Mouse (Mus musculus): ENCODE results near the gene Cstad.
A peak's percentile ranks its signal among the peaks of the same experiment; 100 is the strongest.

The Cstad gene

DNA sequence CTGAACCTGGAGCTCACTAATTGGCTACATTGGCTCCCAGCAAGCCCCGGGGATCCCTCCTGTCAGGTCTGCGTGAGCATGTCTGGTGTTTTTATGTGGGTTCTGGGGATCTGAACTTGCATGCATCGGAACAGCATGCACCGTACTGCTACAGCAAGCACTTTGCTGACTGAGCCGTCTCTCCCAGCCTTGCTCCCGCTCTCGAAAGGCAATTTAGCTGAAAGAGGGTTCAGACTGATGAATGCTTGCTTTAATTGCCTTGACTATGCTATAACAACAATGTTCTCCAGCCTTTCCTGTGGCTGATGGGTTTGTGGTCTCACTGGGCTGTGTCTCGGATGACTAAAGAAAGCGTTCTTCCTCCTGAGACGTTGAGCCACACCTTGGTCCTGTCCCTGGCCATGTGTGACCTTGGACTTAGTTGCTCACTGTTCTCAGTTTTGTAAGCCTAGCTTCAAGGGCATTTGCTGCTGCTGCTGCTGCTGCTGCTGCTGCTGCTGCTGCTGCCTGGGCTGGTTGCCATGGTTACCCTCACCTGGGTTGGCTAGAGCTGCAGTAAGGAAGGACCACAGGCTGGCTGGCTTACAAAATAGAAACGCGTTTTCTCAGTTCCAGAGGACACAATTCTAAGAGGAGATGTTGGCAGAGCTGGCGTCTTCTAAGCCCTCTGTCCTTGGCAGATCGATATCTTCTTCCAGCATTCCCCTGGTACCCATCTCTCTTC, 34.4 kb downstream of the Cstad start:
- no peak for DNase-seq (ENCODE audit: low spot score)

- no peak for DNase-seq (ENCODE audit: low spot score)
These were observed 35.0 kb downstream of the Cstad start for GRCm38 (mm10) chr2:30629860-30630259.

DNA sequence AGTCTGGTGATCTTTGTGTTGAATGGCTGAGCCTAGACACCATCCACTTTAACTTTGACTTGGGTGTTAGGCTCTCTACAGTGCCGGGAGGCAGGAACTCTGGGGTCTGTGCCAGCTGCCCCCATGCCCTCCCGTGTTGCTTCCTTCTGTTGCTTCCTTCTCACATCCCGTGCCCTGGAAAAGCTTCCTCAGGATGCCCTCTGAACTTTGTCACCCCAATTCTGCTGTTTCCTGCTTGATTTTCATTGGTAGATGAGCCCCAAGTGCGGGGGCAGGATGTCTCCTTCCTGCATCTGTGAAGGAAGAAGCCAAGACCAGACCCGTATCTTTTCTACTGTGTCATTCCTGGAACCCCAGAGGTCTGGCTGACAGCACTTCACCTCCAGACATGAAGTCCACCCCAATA, 41.4 kb downstream of the Cstad start:
- no peak for DNase-seq (ENCODE audit: low spot score)

DNA sequence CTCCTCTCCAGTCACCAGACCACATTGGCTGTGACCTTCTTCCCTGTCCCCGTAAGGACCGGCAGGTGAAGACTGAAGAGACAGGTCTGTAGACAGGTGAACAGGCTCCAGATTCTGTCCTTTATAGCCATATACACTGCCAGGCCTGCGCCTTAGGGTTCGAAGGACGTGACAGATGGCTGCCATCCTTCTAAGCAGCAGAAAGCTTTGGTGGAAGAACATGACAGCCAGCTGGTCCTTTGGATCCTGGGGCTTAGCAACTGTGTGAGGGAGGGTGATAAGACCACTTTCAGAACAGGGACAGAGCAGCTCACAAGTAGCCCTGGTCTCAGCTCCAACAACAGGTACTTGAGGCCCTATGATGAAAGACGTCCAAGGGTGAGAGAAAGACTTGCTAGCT, 43.2 kb downstream of the Cstad start:
- no peak for DNase-seq (ENCODE audit: low spot score)

- no peak for DNase-seq (ENCODE audit: low spot score)
These were observed 45.2 kb downstream of the Cstad start for GRCm38 (mm10) chr2:30640021-30640481.

- DNase-seq (ENCODE audit: low spot score), result no peak
These were observed 48.0 kb downstream of the Cstad start for GRCm38 (mm10) chr2:30642810-30643209.

DNA sequence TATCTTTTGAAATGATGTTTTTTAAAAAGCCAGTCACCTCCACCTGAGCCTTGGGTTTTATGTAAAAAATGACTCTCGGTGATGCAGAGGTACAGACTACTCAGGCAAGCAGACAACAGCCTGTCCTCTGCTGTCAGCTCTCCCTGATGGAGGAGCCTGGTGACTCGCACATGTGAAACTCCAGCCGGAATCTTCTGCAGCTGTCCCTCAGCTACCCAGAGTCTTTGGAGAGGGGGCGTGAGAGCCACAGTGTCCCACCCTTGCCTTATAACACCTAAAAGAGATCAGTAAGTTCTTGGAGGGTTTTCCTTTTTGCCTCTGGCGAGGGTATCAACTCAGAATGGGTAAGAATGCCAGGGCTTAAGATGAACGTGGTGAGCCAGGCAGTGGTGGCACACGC, 48.6 kb downstream of the Cstad start:
- DNase-seq (ENCODE audit: low spot score), result no peak

DNA sequence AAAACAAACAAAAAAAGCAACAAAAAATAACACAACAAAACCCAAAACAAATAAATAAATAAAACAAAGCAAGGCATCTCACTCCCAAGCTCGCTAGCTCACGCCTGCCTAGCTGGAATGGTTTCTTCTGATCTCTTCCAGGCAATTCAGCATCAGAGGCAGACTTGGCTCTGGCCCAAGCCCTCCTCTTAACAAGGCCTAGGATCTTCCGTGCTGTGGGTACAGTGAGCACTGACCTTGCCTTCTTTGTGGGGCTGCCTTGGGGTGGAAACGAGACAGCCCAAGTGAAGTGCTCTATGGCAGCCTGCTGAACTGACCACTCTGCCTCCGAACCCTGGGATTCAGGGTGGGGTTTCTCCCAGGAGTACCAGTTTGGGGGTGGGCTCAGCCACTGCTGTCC, 52.0 kb downstream of the Cstad start:
- DNase-seq (ENCODE audit: low spot score), result peak; percentile 63

DNA sequence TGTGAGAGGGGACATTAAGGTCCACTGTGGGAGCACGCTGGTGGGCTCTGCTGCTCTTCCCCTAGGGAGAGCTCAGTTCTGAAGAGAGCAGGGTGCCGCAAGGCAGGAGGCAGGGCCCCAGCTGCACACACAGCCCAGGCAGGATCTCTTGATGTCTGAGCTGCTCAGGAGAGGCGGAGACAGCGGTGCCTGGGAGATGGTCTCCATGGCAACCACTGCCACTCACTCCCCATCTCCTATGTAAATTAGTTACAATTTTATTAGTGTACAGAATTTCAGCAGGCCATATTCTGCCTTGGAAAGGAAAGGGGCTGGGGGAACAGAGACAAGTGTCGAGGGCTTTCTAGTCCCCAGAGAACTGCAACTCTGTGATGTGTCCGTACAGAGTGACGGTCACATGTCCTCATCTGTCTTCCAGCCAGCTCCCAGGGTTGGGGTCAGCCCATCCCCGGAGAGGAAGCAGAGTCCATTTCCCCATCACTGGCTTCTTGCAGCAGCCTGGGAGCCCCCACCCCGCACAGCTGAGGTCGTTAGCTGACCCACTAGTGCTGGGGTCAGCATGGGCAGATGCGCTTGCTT, 52.6 kb downstream of the Cstad start:
- DNase-seq (ENCODE audit: low spot score), result peak; percentile 87

DNA sequence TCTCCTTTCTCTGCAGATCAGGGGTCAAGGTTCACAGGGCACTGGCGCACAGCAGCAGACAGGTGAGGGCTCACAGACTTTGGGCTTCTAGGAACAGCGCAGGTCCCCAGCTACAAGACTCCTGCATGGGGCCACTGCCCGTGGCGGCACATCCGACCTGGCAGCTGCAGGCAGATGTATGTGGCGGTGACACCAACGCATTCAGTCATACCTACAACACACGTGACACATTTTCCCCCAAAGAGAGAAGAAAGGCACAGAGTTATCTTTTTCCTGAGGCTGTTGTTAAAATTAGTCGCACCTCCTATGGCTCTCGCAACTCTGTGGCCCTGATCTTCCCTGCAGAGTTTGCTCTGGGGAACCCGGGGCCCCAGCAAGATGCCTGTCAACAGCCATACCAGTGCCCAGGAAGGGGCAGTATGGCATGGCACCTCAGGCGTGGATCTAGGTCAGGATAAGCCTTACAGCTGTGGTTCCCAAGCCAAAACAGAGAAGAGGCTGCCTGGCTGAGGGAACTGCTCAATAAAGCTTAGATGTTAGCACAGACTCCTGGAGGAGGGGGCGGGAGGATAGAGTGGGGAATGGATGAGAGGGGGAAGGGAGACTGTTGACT, 53.1 kb downstream of the Cstad start:
- no peak for DNase-seq (ENCODE audit: low spot score)

DNA sequence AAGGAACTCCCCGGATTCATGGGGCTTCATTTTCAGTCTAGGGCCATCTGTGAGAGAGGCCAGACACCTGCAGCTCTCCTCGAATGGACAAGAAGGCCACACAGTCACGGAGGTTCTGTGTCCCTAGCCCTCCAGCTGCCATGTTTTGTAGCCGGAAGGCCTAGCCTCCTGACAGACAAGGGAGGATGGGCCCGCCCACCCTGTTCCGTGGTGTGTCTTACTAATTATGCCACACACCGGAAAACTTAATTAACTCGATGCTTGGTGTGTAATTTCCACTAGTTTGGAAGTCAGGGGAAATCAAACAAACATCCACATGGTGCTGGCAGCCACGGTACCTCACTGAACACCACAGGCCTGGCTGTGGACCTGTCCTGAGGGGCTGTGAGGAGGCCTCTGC, 55.4 kb downstream of the Cstad start:
- DNase-seq (ENCODE audit: low spot score), result no peak

GRCm38 (mm10) chr2:30651831-30652230, 57.0 kb downstream of the Cstad start:
- no peak for DNase-seq (ENCODE audit: low spot score)

- no peak for DNase-seq (ENCODE audit: low spot score)
These were observed 57.8 kb downstream of the Cstad start for GRCm38 (mm10) chr2:30652581-30653037.

DNA sequence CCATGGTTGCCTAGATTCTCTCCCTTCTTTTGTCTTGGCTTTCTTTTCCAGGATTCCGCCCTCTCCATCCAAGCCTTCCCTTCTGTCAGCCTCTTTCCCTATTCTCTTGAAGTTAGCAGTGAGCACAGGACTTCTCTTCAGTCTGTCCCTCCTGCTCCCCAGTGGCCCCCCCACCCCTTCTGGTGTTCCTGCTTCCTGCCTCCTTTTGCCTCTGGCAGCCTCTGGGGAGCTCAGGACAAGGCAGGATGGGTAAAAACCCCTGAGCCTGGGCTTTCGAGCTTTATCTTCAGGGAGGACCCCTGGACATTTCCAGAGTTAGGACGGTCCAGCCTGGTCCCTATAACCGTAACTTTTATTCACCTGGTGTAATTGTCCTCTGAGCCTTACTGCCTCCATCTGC, 58.2 kb downstream of the Cstad start:
- DNase-seq (ENCODE audit: low spot score), result no peak

- no peak for DNase-seq (ENCODE audit: low spot score)
These were observed 59.3 kb downstream of the Cstad start for GRCm38 (mm10) chr2:30654158-30654557.

DNA sequence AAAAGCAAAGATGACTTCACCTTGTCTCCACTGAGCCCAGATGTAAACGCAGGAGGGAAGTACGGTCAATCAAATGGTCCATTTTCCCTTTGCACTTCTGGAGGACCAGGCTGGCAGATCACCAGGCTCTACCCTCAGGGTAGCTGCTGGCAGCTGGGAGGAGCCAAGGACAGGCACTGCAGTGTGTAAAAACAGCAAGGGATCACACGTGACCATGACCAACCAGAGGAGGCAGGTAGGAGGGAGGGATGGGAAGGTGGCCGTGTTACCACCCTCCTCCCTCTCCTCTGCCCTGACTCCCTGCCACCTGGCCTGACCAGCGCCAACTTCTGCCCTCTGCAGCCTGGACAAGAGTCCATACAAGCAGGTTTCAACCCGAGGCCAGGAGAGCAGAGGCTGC, 59.7 kb downstream of the Cstad start:
- no peak for DNase-seq (ENCODE audit: low spot score)

DNA sequence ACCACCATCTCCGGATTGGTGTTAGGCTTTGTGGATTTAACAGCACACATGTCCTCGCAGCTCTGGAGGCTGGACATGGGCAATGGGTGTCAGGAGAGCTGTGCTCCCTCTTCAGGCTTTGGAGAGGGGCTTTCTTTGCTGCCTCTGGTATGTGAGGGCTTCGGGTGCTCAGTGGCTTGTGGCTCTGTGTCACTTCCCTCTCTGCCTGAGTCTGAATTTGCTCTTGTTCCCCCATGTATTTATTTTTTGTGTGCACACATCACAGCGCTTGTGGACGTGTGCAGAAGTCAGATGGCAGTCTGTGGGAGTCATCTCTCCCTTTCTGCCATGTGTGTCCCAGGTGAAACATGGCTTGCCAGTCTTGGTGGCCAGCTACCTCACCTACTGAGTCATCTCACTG, 60.9 kb downstream of the Cstad start:
- DNase-seq (ENCODE audit: low spot score), result no peak

GRCm38 (mm10) chr2:30656711-30657555, 62.1 kb downstream of the Cstad start:
- DNase-seq (ENCODE audit: low spot score), result no peak

DNA sequence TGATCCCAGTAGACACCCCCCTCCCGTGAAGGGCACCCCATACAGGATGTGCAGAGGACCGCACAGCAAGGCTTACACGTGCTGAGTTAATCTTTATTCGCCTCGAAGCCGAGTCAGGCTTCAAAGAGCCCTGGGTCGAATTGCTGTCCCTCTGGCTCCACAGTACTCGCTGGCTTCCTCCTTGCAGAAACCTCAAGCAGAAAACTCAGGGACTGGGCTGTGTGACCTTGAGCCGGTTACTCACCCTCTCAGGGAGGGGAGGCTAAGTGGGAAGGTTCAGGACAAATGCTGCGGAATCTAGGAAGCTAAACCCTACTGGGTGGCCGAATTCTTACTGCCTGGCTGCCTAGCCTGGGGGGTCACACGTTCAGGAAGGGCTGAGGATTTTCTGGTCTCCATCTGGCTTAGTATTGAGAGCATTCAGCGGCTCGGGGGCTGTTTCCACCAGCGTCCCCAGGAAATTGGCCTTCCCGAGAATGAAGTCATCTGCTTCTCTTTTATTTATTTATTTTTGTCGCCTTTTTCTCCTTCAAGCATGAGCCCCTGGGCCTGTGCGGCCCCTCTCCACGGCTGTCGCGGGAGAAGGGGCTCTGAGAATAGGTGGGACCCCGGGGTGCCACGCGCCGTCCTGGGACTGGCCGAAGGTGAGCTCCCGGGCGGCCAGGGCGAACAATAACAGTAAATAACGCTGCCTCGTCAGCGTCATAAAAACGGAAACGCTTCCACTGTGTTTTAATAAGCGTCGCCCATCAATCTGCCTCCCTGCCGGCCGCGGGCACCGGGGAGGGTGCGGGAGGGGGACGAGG, 63.0 kb downstream of the Cstad start:
- DNase-seq (ENCODE audit: low spot score), result no peak

DNA sequence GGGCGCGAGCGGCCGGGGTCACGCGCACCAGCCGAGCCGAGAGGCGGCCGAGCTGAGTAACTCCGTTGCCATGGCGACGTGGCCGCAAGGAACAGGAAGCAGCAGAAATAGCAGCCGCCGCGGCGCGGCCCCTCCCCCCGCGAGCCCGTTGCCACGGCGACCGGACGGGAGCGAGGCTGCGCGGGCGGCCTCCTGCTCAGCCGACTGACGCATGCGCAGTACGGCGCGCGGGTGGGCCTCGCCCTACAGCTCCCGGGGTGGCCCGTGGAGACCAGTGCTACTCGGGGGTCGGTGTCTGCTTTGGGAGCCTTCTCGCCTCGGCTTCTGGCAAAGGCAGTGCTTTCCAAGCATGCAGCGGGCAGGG, 63.6 kb downstream of the Cstad start:
- peak; percentile 99 for DNase-seq (ENCODE audit: low spot score)
